Mouse (Mus musculus) intestine, embryonic 15.5 days (tissue): ENCODE measurements around the gene Hepacam. TPM values are rescaled to one million over a fixed set of nuclear protein-coding genes. Genes with fewer than 3 reads are reported as not detected.
A peak's percentile ranks its signal among the peaks of the same experiment; 100 is the strongest.

Experiments used
- ATAC-seq: fragments of 200-750 bp; cut with Nextera tagmentation; 2 replicates; pipeline ENCODE4 v1.8.0; 2017; ENCODE audit warnings: moderate TSS enrichment, moderate library complexity
- H3K27ac ChIP-seq: fragments of 300-500 bp; sonication (generic); 2 replicates; pipeline ENCODE4 v1.5.1; 2015; ENCODE audit warnings: mild to moderate bottlenecking, inconsistent platforms
- H3K27me3 ChIP-seq: fragments of 300-500 bp; sonication (generic); replicated peaks from 2 replicates; pipeline ENCODE4 v1.6.1; 2015; ENCODE audit warnings: inconsistent platforms
- H3K36me3 ChIP-seq: fragments of 300-500 bp; sonication (generic); 2 replicates; pipeline ENCODE4 v1.6.1; 2015; ENCODE audit warnings: inconsistent platforms
- H3K4me1 ChIP-seq: fragments of 300-500 bp; sonication (generic); replicated peaks from 2 replicates; pipeline ENCODE4 v1.6.1; 2015; ENCODE audit warnings: inconsistent platforms
- H3K4me2 ChIP-seq: fragments of 300-500 bp; sonication (generic); replicated peaks from 2 replicates; pipeline ENCODE4 v1.6.1; 2015; ENCODE audit warnings: mild to moderate bottlenecking, inconsistent platforms
- H3K4me3 ChIP-seq: fragments of 300-500 bp; sonication (generic); replicated peaks from 2 replicates; pipeline ENCODE4 v1.5.1; 2015; ENCODE audit warnings: inconsistent platforms
- H3K9ac ChIP-seq: fragments of 300-500 bp; sonication (generic); 2 replicates; pipeline ENCODE4 v1.6.1; 2015; ENCODE audit warnings: inconsistent platforms
- H3K9me3 ChIP-seq: fragments of 300-500 bp; sonication (generic); 2 replicates; pipeline ENCODE4 v1.6.1; 2016; ENCODE audit warnings: inconsistent platforms
- WGBS: fragments of 180-500 bp; shearing (Covaris S2); methylation state at CpG from one replicate; pipeline ENCODE4 v1.1.7; 2015; 5-methylcytosine and 5-hydroxymethylcytosine counted together
- polyA plus RNA-seq: library from polyadenylated mRNA; unstranded; fragments of >200 nt; fragmentation: Nextera tagmentation; extraction: Ambion mirVana; gene quantifications from 2 replicates; pipeline ENCODE4 v1.2.1, GENCODE M21; 2015

Hepacam gene
- polyA plus RNA-seq, 1 experiment from 2014 or later = 0.08 TPM

GRCm38 (mm10) chr9:37362881-37363280 lies 4.3 kb upstream of the Hepacam start:
- H3K36me3 ChIP-seq = no peaks in the 10 kb centered on the region
- H3K9ac ChIP-seq = no peak overlapping the region
- 69% methylated on average over 1 of the region's 1 CpGs for WGBS
- H3K27ac ChIP-seq = no peak overlapping the region
- H3K9me3 ChIP-seq = no peaks in the 10 kb centered on the region
- H3K27me3 ChIP-seq = no peaks in the 10 kb centered on the region
- H3K4me1 ChIP-seq = no peaks in the 10 kb centered on the region
- no peak for ATAC-seq
- H3K4me2 ChIP-seq = no peak overlapping the region
- H3K4me3 ChIP-seq = no peak overlapping the region

GRCm38 (mm10) chr9:37363551-37363950 lies 3.6 kb upstream of the Hepacam start:
- no peak overlapping the region for H3K4me3 ChIP-seq
- no peak overlapping the region for H3K27ac ChIP-seq
- no peaks in the 10 kb centered on the region for H3K4me1 ChIP-seq
- WGBS = 68% methylated on average over 3 of the region's 3 CpGs
- no peak for ATAC-seq
- no peak overlapping the region for H3K4me2 ChIP-seq
- no peaks in the 10 kb centered on the region for H3K9me3 ChIP-seq
- no peak overlapping the region for H3K9ac ChIP-seq
- H3K27me3 ChIP-seq = no peaks in the 10 kb centered on the region
- H3K36me3 ChIP-seq = no peaks in the 10 kb centered on the region

GRCm38 (mm10) chr9:37364392-37364791 lies 2.8 kb upstream of the Hepacam start:
- no peak overlapping the region for H3K9ac ChIP-seq
- ATAC-seq = no peak
- no peaks in the 10 kb centered on the region for H3K9me3 ChIP-seq
- no peak overlapping the region for H3K4me3 ChIP-seq
- no peaks in the 10 kb centered on the region for H3K36me3 ChIP-seq
- WGBS = 76% methylated on average over 3 of the region's 3 CpGs
- no peaks in the 10 kb centered on the region for H3K4me1 ChIP-seq
- H3K27ac ChIP-seq = no peak overlapping the region
- no peak overlapping the region for H3K4me2 ChIP-seq
- H3K27me3 ChIP-seq = no peaks in the 10 kb centered on the region

- H3K27me3 ChIP-seq = no peaks in the 10 kb centered on the region
- WGBS = 35% methylated on average over 5 of the region's 5 CpGs
- H3K4me2 ChIP-seq = no peak overlapping the region
- ATAC-seq = peak; percentile 44; the same call in 1 of the 2 replicates
- no peaks in the 10 kb centered on the region for H3K36me3 ChIP-seq
- H3K4me1 ChIP-seq = no peaks in the 10 kb centered on the region
- H3K9me3 ChIP-seq = no peaks in the 10 kb centered on the region
- no peak overlapping the region for H3K27ac ChIP-seq
- H3K9ac ChIP-seq = no peak overlapping the region
- H3K4me3 ChIP-seq = no peak overlapping the region
Observed at GRCm38 (mm10) chr9:37365706-37366105, 1.4 kb upstream of the Hepacam start.

- ATAC-seq = peak; percentile 82
- Histone ChIP-seq H3K27ac (peak overlapping the region; percentile 54; the same call in 1 of the 2 replicates), H3K4me2 (no peak overlapping the region; the same call in 1 of the 2 replicates), H3K27me3 (no peaks in the 10 kb centered on the region), H3K9ac (no peak overlapping the region), H3K4me3 (no peak overlapping the region), H3K36me3 (no peaks in the 10 kb centered on the region), H3K4me1 (no peaks in the 10 kb centered on the region), H3K9me3 (no peaks in the 10 kb centered on the region)
- WGBS = 61% methylated on average over 11 of the region's 11 CpGs
Observed at GRCm38 (mm10) chr9:37368081-37368830, 1.1 kb downstream of the Hepacam start.

DNA sequence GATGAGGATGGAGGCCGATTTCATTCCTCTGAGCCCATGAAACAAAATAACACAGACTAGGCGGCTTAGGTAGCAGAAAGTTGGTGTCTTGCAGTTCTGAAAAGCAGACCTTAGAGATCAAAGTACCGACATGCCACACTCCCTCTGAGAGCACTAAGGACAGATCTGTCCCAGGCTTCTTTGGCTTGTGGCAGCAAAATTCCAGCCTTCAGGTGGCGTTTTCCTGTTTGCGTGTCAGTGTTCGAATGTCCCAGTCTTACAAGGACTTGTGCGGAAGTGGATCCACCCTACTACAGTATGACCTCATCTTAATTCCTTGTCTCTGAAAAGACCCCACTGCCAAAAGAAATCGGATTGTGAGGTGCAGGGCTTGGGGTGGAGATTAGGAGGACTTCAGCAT lies 1.7 kb downstream of the Hepacam start:
- WGBS = 70% methylated on average over 8 of the region's 8 CpGs
- Histone ChIP-seq H3K4me1 (no peaks in the 10 kb centered on the region), H3K9ac (no peak overlapping the region), H3K4me2 (no peak overlapping the region; the same call in 1 of the 2 replicates), H3K27me3 (no peaks in the 10 kb centered on the region), H3K36me3 (no peaks in the 10 kb centered on the region), H3K4me3 (no peak overlapping the region), H3K27ac (peak overlapping the region; percentile 54; the same call in 1 of the 2 replicates), H3K9me3 (no peaks in the 10 kb centered on the region)
- ATAC-seq = peak; percentile 40

DNA sequence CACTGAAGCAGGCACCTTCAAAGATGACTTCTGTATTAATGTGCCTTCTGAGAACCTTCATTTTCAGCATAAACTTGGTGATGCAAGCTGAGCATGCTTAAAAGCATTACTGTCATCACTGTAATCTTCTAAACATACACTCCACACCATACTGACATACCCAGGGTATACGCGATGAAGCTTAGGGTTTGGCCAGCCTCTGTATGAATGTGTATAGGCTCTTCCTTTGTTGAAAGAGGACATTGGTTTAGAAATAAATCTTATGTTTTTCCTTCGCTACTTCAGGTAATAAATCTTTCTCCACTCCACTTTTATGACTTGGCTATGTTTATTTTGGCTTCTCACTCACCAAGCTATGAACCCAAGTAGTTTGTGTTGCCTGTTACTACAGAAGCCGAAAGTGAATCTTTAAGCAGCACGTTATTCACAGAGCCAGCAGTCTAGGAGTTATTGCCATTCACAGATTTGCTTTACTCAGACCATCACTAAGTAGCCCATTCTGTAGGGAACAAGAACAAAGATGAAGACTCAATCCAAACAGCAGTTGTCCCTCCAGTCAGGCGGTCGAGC lies 4.2 kb downstream of the Hepacam start:
- H3K27ac ChIP-seq = no peak overlapping the region
- no peak for ATAC-seq
- no peak overlapping the region for H3K4me3 ChIP-seq
- no peaks in the 10 kb centered on the region for H3K9me3 ChIP-seq
- WGBS = 54% methylated on average over 7 of the region's 7 CpGs
- H3K4me1 ChIP-seq = no peaks in the 10 kb centered on the region
- H3K9ac ChIP-seq = no peak overlapping the region
- H3K36me3 ChIP-seq = no peaks in the 10 kb centered on the region
- H3K27me3 ChIP-seq = no peaks in the 10 kb centered on the region
- H3K4me2 ChIP-seq = no peak overlapping the region

DNA sequence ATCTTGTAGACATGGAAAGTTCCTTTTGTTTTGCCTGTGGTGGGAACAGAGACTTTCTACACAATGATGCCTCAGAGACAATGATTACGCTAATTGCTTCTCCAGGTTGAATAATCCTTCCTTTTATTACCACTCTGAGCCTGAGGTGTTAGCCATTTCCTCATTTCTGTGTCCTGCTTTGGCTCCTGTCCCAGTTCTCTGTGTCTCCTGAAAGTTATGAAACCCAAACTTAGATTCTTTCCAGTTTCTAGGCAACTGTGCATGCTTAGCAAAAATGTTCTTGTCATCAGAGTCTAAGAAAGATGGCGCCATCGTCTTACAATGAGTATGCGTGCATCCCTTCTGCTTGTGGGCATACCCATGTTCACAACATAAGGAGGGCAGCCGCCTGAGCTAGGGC lies 8.6 kb downstream of the Hepacam start:
- Histone ChIP-seq H3K9me3 (no peaks in the 10 kb centered on the region), H3K36me3 (no peaks in the 10 kb centered on the region), H3K4me1 (no peaks in the 10 kb centered on the region), H3K27me3 (no peaks in the 10 kb centered on the region), H3K4me2 (no peak overlapping the region), H3K4me3 (no peak overlapping the region), H3K9ac (no peak overlapping the region), H3K27ac (no peak overlapping the region)
- WGBS = 90% methylated on average over 5 of the region's 5 CpGs
- no peak for ATAC-seq

- peaks cover 29% of the 10 kb centered on the region for H3K27me3 ChIP-seq
- WGBS = 93% methylated on average over 6 of the region's 6 CpGs
- H3K4me1 ChIP-seq = 0 out of 2 replicates have a peak, but pooled peaks cover 7% of the 10 kb centered on the region
- H3K4me2 ChIP-seq = no peak overlapping the region
- no peak overlapping the region for H3K9ac ChIP-seq
- H3K36me3 ChIP-seq = no peaks in the 10 kb centered on the region
- no peak overlapping the region for H3K27ac ChIP-seq
- ATAC-seq = no peak
- no peaks in the 10 kb centered on the region for H3K9me3 ChIP-seq
- H3K4me3 ChIP-seq = no peak overlapping the region
Observed at GRCm38 (mm10) chr9:37383161-37383560, 16.0 kb downstream of the Hepacam start.

DNA sequence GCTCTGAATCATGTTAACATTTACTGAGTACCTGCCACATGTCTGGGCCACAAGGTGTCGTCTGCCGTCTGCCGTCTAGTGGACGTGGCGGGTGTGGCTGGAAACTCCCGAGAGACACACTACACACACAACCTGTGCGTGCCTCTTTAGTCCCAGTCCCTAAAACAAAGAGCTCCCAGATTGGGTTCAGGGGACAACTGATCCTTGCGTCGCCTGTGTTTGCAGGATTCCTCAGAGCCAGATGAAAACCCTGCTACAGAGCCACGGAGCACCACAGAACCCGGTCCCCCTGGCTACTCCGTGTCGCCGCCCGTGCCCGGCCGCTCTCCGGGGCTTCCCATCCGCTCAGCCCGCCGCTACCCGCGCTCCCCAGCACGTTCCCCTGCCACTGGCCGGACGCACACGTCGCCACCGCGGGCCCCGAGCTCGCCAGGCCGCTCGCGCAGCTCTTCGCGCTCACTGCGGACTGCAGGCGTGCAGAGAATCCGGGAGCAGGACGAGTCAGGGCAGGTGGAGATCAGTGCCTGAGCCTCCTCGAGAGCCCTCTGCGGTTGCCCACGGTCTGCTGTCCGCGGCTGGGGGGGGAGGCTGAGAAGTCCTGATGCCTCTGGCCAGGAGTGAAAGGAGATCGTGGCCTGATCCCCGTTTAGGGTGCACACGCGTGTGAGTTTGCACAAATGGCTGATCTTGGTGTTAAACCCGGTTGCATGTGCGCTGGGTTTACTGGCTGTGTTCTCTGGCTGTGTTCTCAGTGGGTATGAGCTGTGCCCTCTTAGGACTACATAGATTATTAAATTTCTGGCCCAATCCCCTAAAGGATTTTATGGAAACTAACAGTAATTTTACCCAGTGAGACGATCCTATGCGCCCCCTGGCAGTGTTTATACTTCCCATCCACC lies 17.4 kb downstream of the Hepacam start:
- Histone ChIP-seq H3K27me3 (peaks cover 29% of the 10 kb centered on the region), H3K27ac (no peak overlapping the region), H3K4me2 (peak overlapping the region; percentile 92), H3K4me1 (0 out of 2 replicates have a peak, but pooled peaks cover 7% of the 10 kb centered on the region), H3K9ac (peak overlapping the region; percentile 50), H3K36me3 (no peaks in the 10 kb centered on the region), H3K9me3 (no peaks in the 10 kb centered on the region), H3K4me3 (peak overlapping the region; percentile 39)
- WGBS = 5% methylated on average over 54 of the region's 54 CpGs
- peak; percentile 87 for ATAC-seq

GRCm38 (mm10) chr9:37390891-37391290 lies 23.7 kb downstream of the Hepacam start:
- no peak for ATAC-seq
- H3K9ac ChIP-seq = no peak overlapping the region
- no peak overlapping the region for H3K27ac ChIP-seq
- H3K36me3 ChIP-seq = no peaks in the 10 kb centered on the region
- no peaks in the 10 kb centered on the region for H3K4me1 ChIP-seq
- H3K4me2 ChIP-seq = no peak overlapping the region
- no peaks in the 10 kb centered on the region for H3K9me3 ChIP-seq
- H3K4me3 ChIP-seq = no peak overlapping the region
- peaks cover 7% of the 10 kb centered on the region for H3K27me3 ChIP-seq
- WGBS = 62% methylated on average over 2 of the region's 2 CpGs

GRCm38 (mm10) chr9:37392071-37392470 lies 24.9 kb downstream of the Hepacam start:
- Histone ChIP-seq H3K27ac (no peak overlapping the region), H3K27me3 (peaks cover under 1% of the 10 kb centered on the region; the same call in 1 of the 2 replicates), H3K4me3 (no peak overlapping the region), H3K9ac (no peak overlapping the region), H3K4me1 (no peaks in the 10 kb centered on the region), H3K36me3 (no peaks in the 10 kb centered on the region), H3K9me3 (no peaks in the 10 kb centered on the region), H3K4me2 (no peak overlapping the region)
- 73% methylated on average over 2 of the region's 2 CpGs for WGBS
- ATAC-seq = no peak
